Mouse (Mus musculus) hindbrain, postnatal 0 days (tissue): ENCODE measurements at regions not wholly inside any gene's neighbourhood (a gene's known extent, or its start where the extent isn't known, plus 50 kb on each side); places are given as distances from the start of the nearest gene placed in this dataset.

Experiments used
- ATAC-seq: fragments of 200-750 bp; cut with Nextera tagmentation; 2 replicates; pipeline ENCODE4 v1.8.0; 2017; ENCODE audit warnings: mild to moderate bottlenecking, moderate TSS enrichment, moderate library complexity
- DNase-seq: peaks from one replicate; pipeline ENCODE4 v3.0.0-alpha.2; 2015; ENCODE audit warnings: low spot score
- H3K27ac ChIP-seq: fragments of 300-500 bp; sonication (generic); 2 replicates; pipeline ENCODE4 v1.5.1; 2014; ENCODE audit warnings: mild to moderate bottlenecking
- H3K27me3 ChIP-seq: fragments of 300-500 bp; sonication (generic); 2 replicates; pipeline ENCODE4 v1.6.1; 2014; ENCODE audit warnings: low read length, mixed read lengths; ENCODE audit not compliant: insufficient read depth
- H3K36me3 ChIP-seq: fragments of 300-500 bp; sonication (generic); 2 replicates; pipeline ENCODE4 v1.6.1; 2014; ENCODE audit warnings: low read length, mixed read lengths; ENCODE audit not compliant: insufficient read depth
- H3K4me1 ChIP-seq: fragments of 300-500 bp; sonication (generic); 2 replicates; pipeline ENCODE4 v1.6.1; 2014; ENCODE audit warnings: antibody characterized with exemption, low read length, mixed read lengths; ENCODE audit not compliant: insufficient read depth
- H3K4me2 ChIP-seq: fragments of 300-500 bp; sonication (generic); 2 replicates; pipeline ENCODE4 v1.6.1; 2014; ENCODE audit warnings: low read depth, mild to moderate bottlenecking, low read length, moderate library complexity, mixed read lengths
- H3K4me3 ChIP-seq: fragments of 300-500 bp; sonication (generic); 2 replicates; pipeline ENCODE4 v1.5.1; 2014; ENCODE audit warnings: low read length
- H3K9ac ChIP-seq: fragments of 300-500 bp; sonication (generic); replicated peaks from 2 replicates; pipeline ENCODE4 v1.6.1; 2014; ENCODE audit warnings: mild to moderate bottlenecking, low read length, moderate library complexity, mixed read lengths
- H3K9me3 ChIP-seq: fragments of 300-500 bp; sonication (generic); 2 replicates; pipeline ENCODE4 v1.6.1; 2016; ENCODE audit warnings: low read length, mixed read lengths
- CTCF ChIP-seq: IDR thresholded peaks from 2 replicates; pipeline ENCODE4 v1.5.1; 2016; ENCODE audit warnings: antibody characterized with exemption, control low read depth, low read depth
- WGBS: fragments of 180-500 bp; shearing (Covaris S2); extraction: QIAGEN DNeasy Blood & Tissue Kit; methylation state at CpG from one replicate; pipeline ENCODE4 v1.1.7; 2014; 5-methylcytosine and 5-hydroxymethylcytosine counted together

DNA sequence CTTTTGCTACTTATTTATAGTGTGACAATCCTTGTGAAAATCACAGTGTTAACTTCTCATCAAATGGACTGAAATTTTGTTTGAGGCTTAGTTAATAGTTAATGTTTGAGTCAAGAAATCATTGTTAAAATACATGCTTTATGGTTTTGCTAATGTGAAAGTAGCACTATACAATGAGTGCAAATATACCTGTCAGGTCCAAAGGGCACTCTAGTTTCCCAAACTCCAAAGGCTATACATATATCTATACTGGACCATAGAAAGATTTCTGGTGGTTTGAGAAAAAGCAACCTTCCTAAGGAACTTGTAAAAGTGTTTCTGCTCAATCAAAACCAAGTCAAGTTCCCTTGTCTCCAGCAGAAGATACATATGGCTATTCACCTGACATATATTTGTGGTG lies 258.3 kb upstream of the Dsel start:
- Histone ChIP-seq H3K27ac (no peak overlapping the region), H3K4me1 (no peaks in the 10 kb centered on the region), H3K9me3 (no peaks in the 10 kb centered on the region), H3K9ac (no peak overlapping the region), H3K36me3 (no peaks in the 10 kb centered on the region), H3K27me3 (no peaks in the 10 kb centered on the region), H3K4me3 (no peak overlapping the region), H3K4me2 (no peak overlapping the region)
- no peak for TF ChIP-seq CTCF
- no peak for ATAC-seq
- DNase-seq = no peak

DNA sequence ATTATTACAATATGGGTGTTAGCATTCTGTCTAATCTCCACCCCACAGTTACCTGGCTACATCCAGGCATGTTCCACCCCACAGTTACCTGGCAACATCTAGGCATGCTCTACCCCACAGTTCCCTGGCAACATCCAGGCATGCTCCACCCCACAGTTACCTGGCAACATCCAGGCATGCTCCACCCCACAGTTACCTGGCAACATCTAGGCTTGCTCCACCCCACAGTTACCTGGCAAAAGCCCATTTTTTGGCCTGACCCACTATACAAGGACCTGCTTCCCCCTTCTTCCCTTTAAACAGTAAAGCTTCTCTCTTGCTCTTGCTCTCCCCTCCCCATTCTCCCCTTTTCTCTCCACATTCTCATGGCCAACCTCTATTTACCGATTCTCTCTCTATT lies 238.7 kb upstream of the Dsel start:
- H3K4me3 ChIP-seq = no peak overlapping the region
- DNase-seq (no peak), ATAC-seq (no peak)
- H3K4me1 ChIP-seq = no peaks in the 10 kb centered on the region
- no peak overlapping the region for H3K4me2 ChIP-seq
- H3K36me3 ChIP-seq = no peaks in the 10 kb centered on the region
- H3K27me3 ChIP-seq = no peaks in the 10 kb centered on the region
- H3K9ac ChIP-seq = no peak overlapping the region
- H3K27ac ChIP-seq = no peak overlapping the region
- H3K9me3 ChIP-seq = no peaks in the 10 kb centered on the region
- no peak for TF ChIP-seq CTCF
- WGBS = 85% methylated on average over 1 of the region's 1 CpGs

DNA sequence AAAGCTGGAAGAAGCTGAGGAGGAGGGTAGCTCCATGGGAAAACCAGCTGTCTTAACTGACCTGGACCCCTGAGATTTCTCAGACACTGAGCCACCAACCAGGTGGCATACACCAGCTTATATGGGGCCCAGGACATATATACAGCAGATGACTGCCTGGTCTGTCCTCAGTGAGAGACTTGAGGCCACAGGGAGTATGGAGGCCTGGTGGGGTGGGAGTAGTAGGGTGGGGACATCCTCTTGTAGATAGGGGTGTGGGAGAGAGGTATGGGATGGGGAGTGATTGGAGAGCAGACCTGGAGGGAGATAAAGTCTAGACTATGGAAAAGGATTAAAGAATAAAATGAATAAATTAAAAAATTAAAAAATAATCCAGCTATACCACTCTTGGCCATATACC lies 195.2 kb upstream of the Dsel start:
- H3K27me3 ChIP-seq = no peaks in the 10 kb centered on the region
- ATAC-seq (no peak), DNase-seq (no peak)
- no peak overlapping the region for H3K4me2 ChIP-seq
- no peak overlapping the region for H3K27ac ChIP-seq
- H3K36me3 ChIP-seq = no peaks in the 10 kb centered on the region
- no peaks in the 10 kb centered on the region for H3K9me3 ChIP-seq
- no peak for TF ChIP-seq CTCF
- H3K4me1 ChIP-seq = no peaks in the 10 kb centered on the region
- no peak overlapping the region for H3K4me3 ChIP-seq
- no peak overlapping the region for H3K9ac ChIP-seq

DNA sequence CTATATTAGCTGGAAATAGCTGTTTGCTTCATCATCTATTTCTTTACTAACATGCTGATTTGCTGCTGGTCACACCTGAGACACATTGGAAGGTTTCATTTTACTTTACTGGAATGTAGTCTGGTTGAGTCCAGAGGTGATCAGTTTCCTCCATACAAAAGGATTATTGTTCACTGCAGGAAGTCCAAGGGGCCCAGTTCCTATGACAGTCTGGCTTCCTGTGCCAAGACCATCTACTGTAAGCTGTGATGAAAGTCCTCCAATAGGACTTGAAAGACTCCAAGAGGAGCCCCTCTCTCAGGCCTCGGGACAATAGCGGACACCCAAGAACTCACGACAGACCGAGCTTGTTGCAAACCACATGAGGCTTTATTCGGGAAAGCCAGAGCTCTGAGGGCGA lies 189.2 kb upstream of the Dsel start:
- ATAC-seq = no peak
- no peaks in the 10 kb centered on the region for H3K4me1 ChIP-seq
- 88% methylated on average over 6 of the region's 6 CpGs for WGBS

DNA sequence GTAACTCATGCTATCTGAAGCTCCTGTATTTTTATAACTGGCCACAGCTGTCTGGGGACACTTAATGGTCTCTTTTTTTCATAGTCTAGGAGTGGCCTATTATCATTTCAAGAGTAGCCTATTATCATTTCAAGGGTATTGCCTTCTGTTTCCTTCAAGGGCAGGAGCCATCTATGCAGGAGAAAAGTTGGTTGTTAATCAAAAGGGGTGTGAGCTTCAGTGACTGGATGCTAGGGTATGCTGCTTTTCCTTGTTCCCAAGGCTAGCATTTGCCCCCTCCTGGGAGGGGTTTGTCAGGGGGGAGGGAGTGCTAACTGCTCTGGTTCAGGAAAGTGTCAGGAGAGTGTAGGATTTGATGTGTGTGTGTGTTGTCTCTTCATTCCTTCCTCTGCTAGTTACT lies 178.3 kb upstream of the Dsel start:
- H3K4me3 ChIP-seq = no peak overlapping the region
- no peak overlapping the region for H3K4me2 ChIP-seq
- H3K27me3 ChIP-seq = no peaks in the 10 kb centered on the region
- H3K27ac ChIP-seq = no peak overlapping the region
- H3K4me1 ChIP-seq = no peaks in the 10 kb centered on the region
- no peaks in the 10 kb centered on the region for H3K9me3 ChIP-seq
- H3K9ac ChIP-seq = no peak overlapping the region
- no peak for TF ChIP-seq CTCF
- no peak for DNase-seq
- ATAC-seq = no peak
- H3K36me3 ChIP-seq = no peaks in the 10 kb centered on the region

More for the DNA sequence above, 189.2 kb upstream of the Dsel start:
- Histone ChIP-seq H3K27ac (no peak overlapping the region), H3K4me2 (no peak overlapping the region), H3K9ac (no peak overlapping the region), H3K9me3 (no peaks in the 10 kb centered on the region), H3K36me3 (no peaks in the 10 kb centered on the region), H3K4me3 (no peak overlapping the region), H3K27me3 (no peaks in the 10 kb centered on the region)
- TF ChIP-seq CTCF = no peak
- DNase-seq = no peak

DNA sequence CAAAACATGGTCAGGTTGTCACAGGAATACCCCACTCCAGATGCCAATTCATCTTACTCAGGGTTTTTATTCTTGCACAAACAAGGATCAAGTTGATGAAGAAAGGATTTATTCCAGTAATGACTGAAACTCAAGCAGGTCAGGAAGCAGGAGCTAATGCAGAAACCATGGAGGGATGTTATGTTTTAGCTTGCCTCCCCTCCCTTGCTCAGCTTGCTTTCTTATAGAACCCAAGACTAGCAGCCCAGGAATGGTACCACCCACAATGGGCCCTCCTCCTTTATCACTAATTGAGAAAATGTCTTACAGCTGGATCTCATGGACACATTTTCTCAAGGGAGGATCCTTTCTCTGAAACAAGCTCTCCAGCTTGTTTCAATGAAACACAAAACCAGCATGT lies 175.2 kb upstream of the Dsel start:
- Histone ChIP-seq H3K4me2 (no peak overlapping the region), H3K27me3 (no peaks in the 10 kb centered on the region), H3K27ac (no peak overlapping the region), H3K4me1 (no peaks in the 10 kb centered on the region), H3K4me3 (no peak overlapping the region), H3K36me3 (no peaks in the 10 kb centered on the region), H3K9me3 (no peaks in the 10 kb centered on the region), H3K9ac (no peak overlapping the region)
- no peak for ATAC-seq
- TF ChIP-seq CTCF = no peak
- DNase-seq = no peak

DNA sequence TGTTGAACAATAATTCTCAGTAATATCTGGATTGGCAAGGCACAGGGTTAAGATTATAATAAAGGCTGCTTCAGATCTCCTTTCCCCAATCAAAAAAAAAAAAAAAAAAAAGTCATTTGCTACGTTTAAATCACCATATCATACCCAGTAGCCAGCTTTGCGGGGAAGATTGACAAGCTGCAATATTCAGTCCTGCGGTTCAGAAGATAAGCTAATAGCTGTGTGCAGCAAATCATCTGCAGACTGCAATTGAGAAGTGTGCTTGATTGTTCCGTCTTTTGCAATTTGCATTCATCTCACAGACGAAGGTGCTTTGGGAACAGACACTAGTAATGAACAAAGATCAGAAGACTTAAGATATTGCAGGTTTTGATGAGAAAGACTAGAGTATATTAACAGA lies 163.8 kb upstream of the Dsel start:
- ATAC-seq (no peak), DNase-seq (peak; percentile 38)
- WGBS = 45% methylated on average over 5 of the region's 5 CpGs
- no peaks in the 10 kb centered on the region for H3K36me3 ChIP-seq
- no peaks in the 10 kb centered on the region for H3K4me1 ChIP-seq
- no peak overlapping the region for H3K4me3 ChIP-seq
- H3K4me2 ChIP-seq = no peak overlapping the region
- no peaks in the 10 kb centered on the region for H3K9me3 ChIP-seq
- no peak for TF ChIP-seq CTCF
- H3K27me3 ChIP-seq = no peaks in the 10 kb centered on the region
- no peak overlapping the region for H3K9ac ChIP-seq
- no peak overlapping the region for H3K27ac ChIP-seq
